Mouse (Mus musculus) liver, postnatal 0 days (tissue): ENCODE results near the gene Zgrf1.

Experiments used
- CTCF ChIP-seq: sonication (generic); IDR thresholded peaks from 2 replicates; pipeline ENCODE4 v1.5.1; 2016; ENCODE audit warnings: antibody characterized with exemption, low read depth
- EP300 ChIP-seq: IDR thresholded peaks from 2 replicates; pipeline ENCODE4 v1.6.1; 2016; ENCODE audit warnings: antibody characterized with exemption, low read depth, mild to moderate bottlenecking

DNA sequence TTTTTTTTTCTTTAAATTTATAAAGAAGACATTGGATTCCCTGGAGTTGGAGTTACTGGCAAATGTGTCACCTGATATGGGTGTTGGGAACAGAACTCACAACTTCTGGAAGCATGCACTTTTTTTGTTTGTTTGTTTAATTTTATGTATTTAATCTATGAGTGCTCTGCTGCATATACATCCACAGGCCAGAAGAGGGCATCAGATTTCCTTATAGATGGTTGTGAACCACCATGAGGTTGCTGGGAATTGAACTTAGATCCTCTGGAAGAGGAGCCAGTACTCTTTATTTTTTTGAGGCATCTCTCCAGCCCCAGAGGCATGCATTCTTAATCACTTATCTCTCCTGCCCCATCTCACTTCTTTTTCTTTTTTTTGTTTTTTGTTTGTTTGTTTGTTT lies 4.9 kb downstream of the Zgrf1 start:
- TF ChIP-seq CTCF = peak; percentile 28; the same call in 1 of the 2 replicates
- TF ChIP-seq EP300 = no peak
